Mouse (Mus musculus): ENCODE measurements around the gene Etnk2. TPM values are rescaled to one million over a fixed set of nuclear protein-coding genes. Genes with fewer than 3 reads are reported as not detected.
A peak's percentile ranks its signal among the peaks of the same experiment; 100 is the strongest.

The Etnk2 gene
- polyA plus RNA-seq (2014; fragmentation: Nextera tagmentation; extraction: Ambion mirVana), result 3.7 and 4.6 TPM in 2 replicates

DNA sequence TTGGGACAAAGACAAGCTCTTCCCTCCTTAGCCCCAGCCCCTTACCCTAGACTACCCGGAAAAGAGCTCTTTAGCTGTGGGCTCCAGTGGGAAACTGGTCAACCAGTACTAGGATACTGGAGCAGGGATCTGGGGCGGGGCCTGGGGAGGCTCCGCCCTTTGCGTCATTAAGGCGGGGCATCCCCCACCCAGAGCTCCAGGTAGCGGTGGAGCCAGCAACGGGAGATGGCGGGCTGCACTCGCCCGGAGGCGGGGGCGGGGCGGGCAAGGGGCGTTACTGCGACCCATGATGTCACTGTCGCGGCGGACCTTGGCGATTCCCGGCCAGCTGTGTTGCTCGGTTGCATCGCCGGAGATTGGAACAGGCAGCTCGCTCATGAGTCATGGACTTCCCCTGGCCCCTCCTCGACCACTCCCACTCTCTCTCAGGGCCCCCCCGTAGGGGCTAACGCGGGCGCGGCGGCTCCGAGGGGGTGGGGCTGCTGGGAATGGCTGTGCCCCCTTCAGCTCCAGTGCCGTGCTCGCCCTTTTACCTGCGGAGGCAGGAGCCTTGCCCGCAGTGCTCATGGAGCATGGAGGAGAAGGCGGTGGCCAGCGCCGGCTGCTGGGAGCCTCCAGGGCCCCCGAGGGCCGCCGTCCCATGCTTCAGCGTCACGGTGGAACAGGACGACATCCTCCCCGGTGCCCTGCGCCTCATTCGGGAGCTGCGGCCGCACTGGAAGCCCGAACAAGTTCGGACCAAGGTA is at the start of gene Etnk2:
TSS of gene Etnk2 (plus strand) at position 297 of the 746 bp plus-strand sequence.
- ATAC-seq (replicated peaks; ENCODE audit: low FRiP score, low TSS enrichment, low read depth) (peak; percentile 83), DNase-seq (ENCODE audit: low spot score) (peak; percentile 93)
- peak within 1 kb of the TSS; percentile 45 for H3K9ac ChIP-seq (ENCODE audit: low read length)
- no peaks in the 10 kb centered on the region for H3K9me3 ChIP-seq (ENCODE audit: control insufficient read depth, low read length)
- H3K27ac ChIP-seq (ENCODE audit: low read depth), result no peak within 1 kb of the TSS
- no peaks in the 10 kb centered on the region for H3K36me3 ChIP-seq (ENCODE audit: control insufficient read depth, insufficient read depth, low read length)
- peak within 1 kb of the TSS; percentile 97 for H3K4me2 ChIP-seq (ENCODE audit: low read length)
- WGBS, result under 1% methylated on average over 52 of the region's 52 CpGs
- H3K4me3 ChIP-seq (ENCODE audit: low read depth, low read length), result peak within 1 kb of the TSS; percentile 64
- peaks cover 16% of the 10 kb centered on the region; the same call in 1 of the 2 replicates for H3K4me1 ChIP-seq (replicated peaks; ENCODE audit: control insufficient read depth, insufficient read depth, low read length)
- H3K27me3 ChIP-seq (replicated peaks; ENCODE audit: control insufficient read depth, insufficient read depth, low read length), result peaks cover 10% of the 10 kb centered on the region

DNA sequence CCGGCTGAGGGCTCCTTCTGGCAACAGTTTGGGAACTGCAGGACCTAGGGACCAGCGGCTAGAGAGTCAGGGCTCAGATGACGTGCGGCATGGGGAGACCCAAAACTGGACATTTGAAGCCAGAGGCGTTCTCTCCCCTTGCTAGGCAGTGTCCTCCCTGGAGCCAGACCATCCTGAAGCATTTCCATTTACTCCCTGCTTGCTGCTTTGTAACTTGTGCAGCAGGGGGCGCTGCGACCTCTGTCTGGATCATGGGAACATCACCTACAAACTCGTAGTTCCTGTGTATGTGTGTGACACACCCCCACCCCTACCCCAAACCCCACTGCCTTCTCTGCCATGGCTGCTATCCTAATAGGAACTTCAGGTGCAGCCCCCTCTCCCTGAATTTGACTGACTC is 49.0 kb upstream of the Etnk2 start:
- no peak overlapping the region for H3K9ac ChIP-seq (ENCODE audit: low read length)
- 28% methylated on average over 8 of the region's 8 CpGs for WGBS
- no peak overlapping the region for H3K4me2 ChIP-seq (ENCODE audit: low read length)
- H3K4me1 ChIP-seq (replicated peaks; ENCODE audit: control insufficient read depth, insufficient read depth, low read length), result no peaks in the 10 kb centered on the region
- H3K27ac ChIP-seq (ENCODE audit: low read depth), result no peak overlapping the region
- no peaks in the 10 kb centered on the region for H3K36me3 ChIP-seq (ENCODE audit: control insufficient read depth, insufficient read depth, low read length)
- no peak for ATAC-seq (replicated peaks; ENCODE audit: low FRiP score, low TSS enrichment, low read depth)
- H3K4me3 ChIP-seq (ENCODE audit: low read depth, low read length), result no peak overlapping the region
- H3K9me3 ChIP-seq (ENCODE audit: control insufficient read depth, low read length), result no peaks in the 10 kb centered on the region
- H3K27me3 ChIP-seq (replicated peaks; ENCODE audit: control insufficient read depth, insufficient read depth, low read length), result no peaks in the 10 kb centered on the region
- peak; percentile 77 for DNase-seq (ENCODE audit: low spot score)

DNA sequence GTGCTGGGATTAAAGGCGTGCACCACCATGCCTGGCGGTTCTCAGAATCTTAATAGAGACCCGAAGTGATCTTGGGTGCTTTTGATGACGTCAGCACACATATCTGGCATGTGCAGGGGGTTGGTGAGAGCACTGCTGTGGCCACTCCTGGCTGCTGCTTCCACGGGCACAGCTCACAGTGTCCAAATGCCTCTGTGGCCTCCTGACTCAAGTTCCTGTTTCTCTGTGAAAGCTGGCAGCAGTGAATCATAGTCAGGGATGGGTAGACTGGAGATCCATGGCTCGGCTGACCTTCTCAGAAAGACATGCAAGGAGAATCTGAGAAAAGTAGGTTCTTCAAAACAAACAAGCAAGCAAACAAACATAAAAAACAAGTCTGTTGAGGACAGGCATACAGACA is 47.6 kb upstream of the Etnk2 start:
- Histone ChIP-seq H3K36me3 (ENCODE audit: control insufficient read depth, insufficient read depth, low read length) (no peaks in the 10 kb centered on the region), H3K9ac (ENCODE audit: low read length) (no peak overlapping the region), H3K4me1 (replicated peaks; ENCODE audit: control insufficient read depth, insufficient read depth, low read length) (no peaks in the 10 kb centered on the region), H3K27me3 (replicated peaks; ENCODE audit: control insufficient read depth, insufficient read depth, low read length) (no peaks in the 10 kb centered on the region), H3K4me2 (ENCODE audit: low read length) (no peak overlapping the region), H3K4me3 (ENCODE audit: low read depth, low read length) (no peak overlapping the region), H3K27ac (ENCODE audit: low read depth) (no peak overlapping the region), H3K9me3 (ENCODE audit: control insufficient read depth, low read length) (no peaks in the 10 kb centered on the region)
- ATAC-seq (replicated peaks; ENCODE audit: low FRiP score, low TSS enrichment, low read depth) (no peak), DNase-seq (ENCODE audit: low spot score) (no peak)
- 78% methylated on average over 6 of the region's 6 CpGs for WGBS

GRCm38 (mm10) chr1:133316577-133316976 is 46.8 kb upstream of the Etnk2 start:
- Histone ChIP-seq H3K9ac (ENCODE audit: low read length) (no peak overlapping the region), H3K27me3 (replicated peaks; ENCODE audit: control insufficient read depth, insufficient read depth, low read length) (no peaks in the 10 kb centered on the region), H3K36me3 (ENCODE audit: control insufficient read depth, insufficient read depth, low read length) (no peaks in the 10 kb centered on the region), H3K9me3 (ENCODE audit: control insufficient read depth, low read length) (no peaks in the 10 kb centered on the region), H3K4me1 (replicated peaks; ENCODE audit: control insufficient read depth, insufficient read depth, low read length) (no peaks in the 10 kb centered on the region), H3K4me3 (ENCODE audit: low read depth, low read length) (no peak overlapping the region), H3K4me2 (ENCODE audit: low read length) (no peak overlapping the region), H3K27ac (ENCODE audit: low read depth) (no peak overlapping the region)
- ATAC-seq (replicated peaks; ENCODE audit: low FRiP score, low TSS enrichment, low read depth) (no peak), DNase-seq (ENCODE audit: low spot score) (no peak)
- 83% methylated on average over 4 of the region's 4 CpGs for WGBS

- H3K4me1 ChIP-seq (replicated peaks; ENCODE audit: control insufficient read depth, insufficient read depth, low read length), result no peaks in the 10 kb centered on the region
- ATAC-seq (replicated peaks; ENCODE audit: low FRiP score, low TSS enrichment, low read depth) (no peak), DNase-seq (ENCODE audit: low spot score) (no peak)
- no peak overlapping the region for H3K9ac ChIP-seq (ENCODE audit: low read length)
- no peak overlapping the region for H3K4me3 ChIP-seq (ENCODE audit: low read depth, low read length)
- no peak overlapping the region for H3K27ac ChIP-seq (ENCODE audit: low read depth)
- no peak overlapping the region for H3K4me2 ChIP-seq (ENCODE audit: low read length)
- whole genome bisulfite sequencing, result 69% methylated on average over 1 of the region's 1 CpGs
- H3K27me3 ChIP-seq (replicated peaks; ENCODE audit: control insufficient read depth, insufficient read depth, low read length), result no peaks in the 10 kb centered on the region
- H3K9me3 ChIP-seq (ENCODE audit: control insufficient read depth, low read length), result no peaks in the 10 kb centered on the region
- no peaks in the 10 kb centered on the region for H3K36me3 ChIP-seq (ENCODE audit: control insufficient read depth, insufficient read depth, low read length)
Observed at GRCm38 (mm10) chr1:133317149-133317548, 46.2 kb upstream of the Etnk2 start.

GRCm38 (mm10) chr1:133321267-133321925 is 42.0 kb upstream of the Etnk2 start, which contains the start of gene Kiss1:
Gene Kiss1, plus strand, starts transcription at chr1:133321875.
- H3K9me3 ChIP-seq (ENCODE audit: control insufficient read depth, low read length), result no peaks in the 10 kb centered on the region
- H3K4me2 ChIP-seq (ENCODE audit: low read length), result no peak within 1 kb of the TSS
- WGBS, result 83% methylated on average over 13 of the region's 13 CpGs
- ATAC-seq (replicated peaks; ENCODE audit: low FRiP score, low TSS enrichment, low read depth) (no peak), DNase-seq (ENCODE audit: low spot score) (no peak)
- H3K4me3 ChIP-seq (ENCODE audit: low read depth, low read length), result no peak within 1 kb of the TSS
- no peaks in the 10 kb centered on the region for H3K27me3 ChIP-seq (replicated peaks; ENCODE audit: control insufficient read depth, insufficient read depth, low read length)
- no peak within 1 kb of the TSS for H3K27ac ChIP-seq (ENCODE audit: low read depth)
- no peaks in the 10 kb centered on the region for H3K4me1 ChIP-seq (replicated peaks; ENCODE audit: control insufficient read depth, insufficient read depth, low read length)
- no peaks in the 10 kb centered on the region for H3K36me3 ChIP-seq (ENCODE audit: control insufficient read depth, insufficient read depth, low read length)
- H3K9ac ChIP-seq (ENCODE audit: low read length), result no peak within 1 kb of the TSS

- Histone ChIP-seq H3K9ac (ENCODE audit: low read length) (no peak overlapping the region), H3K9me3 (ENCODE audit: control insufficient read depth, low read length) (no peaks in the 10 kb centered on the region), H3K36me3 (ENCODE audit: control insufficient read depth, insufficient read depth, low read length) (no peaks in the 10 kb centered on the region), H3K27me3 (replicated peaks; ENCODE audit: control insufficient read depth, insufficient read depth, low read length) (0 out of 2 replicates have a peak, but pooled peaks cover 4% of the 10 kb centered on the region), H3K27ac (ENCODE audit: low read depth) (no peak overlapping the region), H3K4me1 (replicated peaks; ENCODE audit: control insufficient read depth, insufficient read depth, low read length) (no peaks in the 10 kb centered on the region), H3K4me3 (ENCODE audit: low read depth, low read length) (no peak overlapping the region), H3K4me2 (ENCODE audit: low read length) (no peak overlapping the region)
- no peak for DNase-seq (ENCODE audit: low spot score)
- ATAC-seq (replicated peaks; ENCODE audit: low FRiP score, low TSS enrichment, low read depth), result no peak
- 31% methylated on average over 5 of the region's 5 CpGs for WGBS
Observed at GRCm38 (mm10) chr1:133323333-133323732, 40.0 kb upstream of the Etnk2 start.

DNA sequence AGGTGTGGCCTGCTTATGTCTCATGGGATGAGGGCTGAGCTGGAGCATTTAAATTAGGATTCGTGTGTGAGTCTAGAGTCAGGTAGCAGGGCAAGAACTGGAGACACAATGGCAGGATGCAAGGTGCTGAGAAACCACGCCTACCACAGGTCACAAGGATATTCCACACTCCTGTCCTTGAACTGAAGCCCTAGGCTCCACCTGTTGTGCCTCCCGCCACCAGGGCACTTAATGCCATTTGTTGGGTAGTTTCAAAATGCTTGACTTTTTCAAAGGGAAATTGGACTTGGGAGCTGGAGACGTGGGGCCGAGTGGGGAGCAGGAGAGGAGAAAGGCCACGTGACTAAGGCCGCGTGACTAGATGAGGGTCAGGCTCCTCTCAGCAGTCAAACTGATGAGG is 37.4 kb upstream of the Etnk2 start:
- DNase-seq (ENCODE audit: low spot score) (no peak), ATAC-seq (replicated peaks; ENCODE audit: low FRiP score, low TSS enrichment, low read depth) (no peak)
- Histone ChIP-seq H3K4me1 (replicated peaks; ENCODE audit: control insufficient read depth, insufficient read depth, low read length) (peaks cover 10% of the 10 kb centered on the region; the same call in 1 of the 2 replicates), H3K9me3 (ENCODE audit: control insufficient read depth, low read length) (no peaks in the 10 kb centered on the region), H3K9ac (ENCODE audit: low read length) (no peak overlapping the region), H3K4me2 (ENCODE audit: low read length) (no peak overlapping the region), H3K4me3 (ENCODE audit: low read depth, low read length) (no peak overlapping the region), H3K27me3 (replicated peaks; ENCODE audit: control insufficient read depth, insufficient read depth, low read length) (peaks cover 8% of the 10 kb centered on the region; the same call in 1 of the 2 replicates), H3K27ac (ENCODE audit: low read depth) (no peak overlapping the region), H3K36me3 (ENCODE audit: control insufficient read depth, insufficient read depth, low read length) (no peaks in the 10 kb centered on the region)
- WGBS, result 82% methylated on average over 8 of the region's 8 CpGs

Measured in intestine, embryonic 14.5 days (tissue).